Mouse (Mus musculus) neural tube, embryonic 10.5 days (tissue): ENCODE measurements at regions not wholly inside any gene's neighbourhood (a gene's known extent, or its start where the extent isn't known, plus 50 kb on each side); places are given as distances from the start of the nearest gene placed in this dataset.

Experiments
- DNase-seq: peaks from one replicate; pipeline ENCODE4 v3.0.0-alpha.2; 2017; ENCODE audit warnings: low spot score; ENCODE audit errors: extremely low spot score

GRCm38 (mm10) chr4:54812740-54813634, 131.9 kb upstream of the Zfp462 start:
- no peak for DNase-seq

DNA sequence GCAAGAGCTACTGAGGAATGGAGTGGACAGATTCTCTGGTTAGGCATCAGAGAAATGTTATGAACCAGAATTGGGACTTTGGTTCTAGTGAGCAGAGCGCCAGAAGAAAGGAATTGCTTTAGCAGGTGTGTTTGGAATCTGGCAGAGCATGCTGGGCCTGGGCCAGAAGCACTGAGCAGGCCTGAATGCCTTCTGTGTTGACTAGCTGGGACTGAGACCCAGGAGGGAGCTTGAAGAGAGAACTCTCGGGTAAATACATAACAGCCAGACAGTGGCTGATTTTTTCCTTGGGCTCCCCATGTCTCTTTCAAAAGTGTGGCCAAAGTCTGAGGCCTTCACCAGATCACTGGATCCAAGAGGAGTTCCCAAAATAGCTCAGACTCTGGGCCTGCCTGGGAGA, 107.5 kb upstream of the Zfp462 start:
- DNase-seq: no peak

GRCm38 (mm10) chr4:54838111-54838510, 106.7 kb upstream of the Zfp462 start:
- no peak for DNase-seq

DNA sequence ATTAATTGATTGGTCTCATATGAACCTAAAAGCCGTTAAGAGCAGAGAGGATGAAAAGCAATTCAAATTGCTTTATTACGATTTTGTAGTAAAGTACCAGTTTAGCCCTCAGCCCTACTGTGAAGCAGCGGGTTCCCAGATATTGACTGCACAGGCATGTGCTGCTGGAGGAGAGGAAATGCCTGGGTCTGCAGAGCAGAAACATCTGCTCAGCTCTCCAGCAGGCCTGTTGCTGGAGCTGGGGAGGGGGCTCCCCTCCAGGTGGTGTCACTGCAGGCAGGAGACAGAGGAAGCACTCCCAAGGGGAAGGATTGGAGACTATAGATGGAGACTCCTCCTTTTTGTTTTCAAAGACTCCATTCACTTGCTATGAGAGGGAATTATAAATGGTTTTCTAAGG, 106.1 kb upstream of the Zfp462 start:
- no peak for DNase-seq

- no peak for DNase-seq
Observed at GRCm38 (mm10) chr4:54852991-54853925, 91.6 kb upstream of the Zfp462 start.

DNA sequence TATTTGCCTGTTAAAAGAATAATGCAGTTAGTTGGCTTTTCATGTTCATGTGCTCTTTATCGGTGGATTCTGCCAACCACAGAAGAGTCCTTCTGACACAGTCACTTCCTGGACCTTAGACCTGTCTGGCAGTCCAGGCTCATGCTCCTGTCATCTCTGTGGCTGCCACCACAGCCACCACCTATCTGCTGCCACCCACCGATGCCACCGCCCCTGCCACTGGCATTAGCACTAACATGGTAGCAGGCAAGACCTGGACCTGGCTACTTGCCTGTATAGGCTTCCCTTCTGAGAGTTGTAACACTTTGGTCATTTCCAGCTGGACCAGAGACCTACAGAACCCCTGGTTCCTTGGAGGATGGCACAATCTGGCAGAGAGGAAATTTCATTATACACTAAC, 86.2 kb upstream of the Zfp462 start:
- no peak for DNase-seq

GRCm38 (mm10) chr4:54866062-54866461, 78.8 kb upstream of the Zfp462 start:
- no peak for DNase-seq

- DNase-seq: no peak
Observed at GRCm38 (mm10) chr4:54874136-54874827, 70.6 kb upstream of the Zfp462 start.

DNA sequence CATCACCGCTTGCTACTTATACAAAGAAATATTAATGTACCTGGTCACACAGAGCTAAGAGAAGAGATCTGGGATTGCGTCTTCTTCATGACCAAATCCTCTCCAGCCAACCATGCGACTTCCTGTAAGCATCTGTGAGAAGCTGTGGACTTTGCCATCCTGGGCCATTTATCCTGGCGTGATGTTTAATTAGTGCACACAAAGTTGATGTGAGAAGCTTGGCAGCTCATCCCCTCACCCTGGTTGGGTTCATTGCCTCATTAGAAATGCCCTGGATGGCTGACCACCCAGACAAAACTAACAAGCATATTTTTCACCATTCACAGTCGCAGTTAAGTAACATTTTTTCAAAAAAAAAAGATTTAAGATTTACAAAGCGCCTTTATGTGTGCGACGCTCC, 69.3 kb upstream of the Zfp462 start:
- no peak for DNase-seq

DNA sequence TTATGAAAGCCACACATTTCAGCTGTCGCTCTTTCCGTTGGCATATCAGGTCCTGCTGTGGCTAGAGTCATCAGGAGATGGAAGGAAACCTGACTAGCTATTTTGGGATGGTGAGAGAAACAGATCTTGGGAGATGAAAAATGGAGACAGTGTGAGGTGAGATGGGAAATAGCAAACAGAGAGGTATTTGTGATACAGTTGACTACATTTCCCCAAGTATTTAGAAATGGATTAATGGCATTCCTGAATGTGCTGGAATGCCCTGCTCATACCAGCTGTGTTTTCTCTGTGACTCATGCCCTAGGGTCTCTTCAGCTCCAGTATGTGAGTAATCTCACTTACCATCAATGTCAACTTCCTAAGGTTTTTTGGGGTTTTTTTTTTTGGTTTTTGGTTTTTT, 67.5 kb upstream of the Zfp462 start:
- DNase-seq: no peak

DNA sequence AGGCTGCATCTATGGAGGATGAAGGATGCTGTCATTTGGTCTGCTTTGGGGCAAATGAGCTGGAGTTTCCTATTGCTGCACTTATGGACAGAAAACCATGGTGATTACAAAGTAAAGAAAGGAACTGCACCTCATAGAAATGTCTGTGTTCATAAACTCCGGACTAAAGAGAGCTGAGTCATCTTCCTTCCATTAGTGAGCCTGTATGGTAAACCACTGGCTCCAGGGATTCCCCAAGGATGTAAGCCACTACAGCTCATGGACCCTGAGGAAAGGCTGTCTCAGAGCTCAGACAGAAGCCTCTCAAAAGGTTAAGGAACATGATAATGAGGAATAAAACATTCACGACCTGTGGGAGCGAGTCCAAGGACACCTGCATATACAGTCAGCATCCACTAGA, 66.3 kb upstream of the Zfp462 start:
- no peak for DNase-seq

DNA sequence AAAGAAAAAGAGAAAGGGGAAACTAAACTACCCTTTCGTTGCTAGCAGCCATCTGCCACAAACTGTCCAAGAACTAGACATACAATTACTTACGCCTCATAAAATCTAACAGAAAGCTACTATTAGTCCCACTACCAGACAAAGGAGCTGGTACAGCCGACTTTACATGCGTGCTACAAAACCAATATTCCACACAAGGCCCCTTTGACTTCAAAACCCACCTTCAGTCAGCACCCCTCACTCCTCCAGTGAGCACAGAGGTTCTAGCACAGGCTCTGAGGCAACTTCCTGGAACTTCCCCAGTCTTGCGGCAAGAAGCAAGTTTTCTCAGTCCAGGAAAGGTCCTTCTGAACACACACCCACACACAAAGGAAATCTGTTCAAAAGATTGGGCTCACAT, 51.6 kb upstream of the Zfp462 start:
- DNase-seq: no peak
